Mouse (Mus musculus) lung, postnatal 0 days (tissue): ENCODE data around the gene Ankrd65. TPM values are rescaled to one million over a fixed set of nuclear protein-coding genes. Genes with fewer than 3 reads are reported as not detected.
A peak's percentile ranks its signal among the peaks of the same experiment; 100 is the strongest.

Experiments
- ATAC-seq: fragments of 200-750 bp; cut with Nextera tagmentation; 2 replicates; pipeline ENCODE4 v1.8.0; 2017; ENCODE audit warnings: moderate library complexity
- DNase-seq: peaks from one replicate; pipeline ENCODE4 v3.0.0-alpha.2; 2016; ENCODE audit warnings: low spot score
- H3K27ac ChIP-seq: fragments of 300-500 bp; sonication (generic); 2 replicates; pipeline ENCODE4 v1.5.1; 2014; ENCODE audit warnings: antibody characterized with exemption, mild to moderate bottlenecking, low read length, mixed read lengths
- H3K27me3 ChIP-seq: fragments of 300-500 bp; sonication (generic); replicated peaks from 2 replicates; pipeline ENCODE4 v1.6.1; 2014; ENCODE audit warnings: low read length, mixed read lengths; ENCODE audit not compliant: insufficient read depth
- H3K36me3 ChIP-seq: fragments of 300-500 bp; sonication (generic); 2 replicates; pipeline ENCODE4 v1.6.1; 2014; ENCODE audit warnings: low read length, mixed read lengths; ENCODE audit not compliant: insufficient read depth
- H3K4me1 ChIP-seq: fragments of 300-500 bp; sonication (generic); 2 replicates; pipeline ENCODE4 v1.6.1; 2014; ENCODE audit warnings: antibody characterized with exemption, low read depth, low read length, mixed read lengths; ENCODE audit not compliant: insufficient read depth
- H3K4me2 ChIP-seq: fragments of 300-500 bp; sonication (generic); replicated peaks from 2 replicates; pipeline ENCODE4 v1.6.1; 2014; ENCODE audit warnings: low read depth, mild to moderate bottlenecking, low read length, moderate library complexity, mixed read lengths
- H3K4me3 ChIP-seq: fragments of 300-500 bp; sonication (generic); 2 replicates; pipeline ENCODE4 v1.5.1; 2014; ENCODE audit warnings: low read depth, low read length
- H3K9ac ChIP-seq: fragments of 300-500 bp; sonication (generic); replicated peaks from 2 replicates; pipeline ENCODE4 v1.6.1; 2014; ENCODE audit warnings: low read depth, mild to moderate bottlenecking
- H3K9me3 ChIP-seq: fragments of 300-500 bp; sonication (generic); 2 replicates; pipeline ENCODE4 v1.6.1; 2016; ENCODE audit warnings: low read length, mixed read lengths
- CTCF ChIP-seq: IDR thresholded peaks from 2 replicates; pipeline ENCODE4 v1.5.1; 2016; ENCODE audit warnings: antibody characterized with exemption, mild to moderate bottlenecking
- EP300 ChIP-seq: IDR thresholded peaks from 2 replicates; pipeline ENCODE4 v1.6.1; 2016; ENCODE audit warnings: antibody characterized with exemption, mild to moderate bottlenecking, control low read depth
- WGBS: fragments of 180-500 bp; shearing (Covaris S2); extraction: QIAGEN DNeasy Blood & Tissue Kit; methylation state at CpG from one replicate; pipeline ENCODE4 v1.1.7; 2014; 5-methylcytosine and 5-hydroxymethylcytosine counted together
- polyA plus RNA-seq: library from polyadenylated mRNA; unstranded; fragments of >200 nt; fragmentation: Nextera tagmentation; extraction: Ambion mirVana; gene quantifications from 2 replicates; pipeline ENCODE4 v1.2.1, GENCODE M21; 2015

Ankrd65 gene
- polyA plus RNA-seq, 1 experiment from 2014 or later = 6.0 TPM

GRCm38 (mm10) chr4:155838187-155839153 lies 48.2 kb downstream of the Ankrd65 start:
- Histone ChIP-seq H3K36me3 (no peaks in the 10 kb centered on the region), H3K27ac (peak overlapping the region; percentile 92), H3K9ac (no peak overlapping the region), H3K4me3 (no peak overlapping the region), H3K9me3 (no peaks in the 10 kb centered on the region), H3K4me1 (peaks cover 5% of the 10 kb centered on the region; the same call in 1 of the 2 replicates), H3K27me3 (no peaks in the 10 kb centered on the region), H3K4me2 (peak overlapping the region; percentile 20; the same call in 1 of the 2 replicates)
- WGBS = 42% methylated on average over 8 of the region's 8 CpGs
- TF ChIP-seq CTCF (no peak), EP300 (no peak)
- peak; percentile 27 for ATAC-seq
- DNase-seq = peak; percentile 93

GRCm38 (mm10) chr4:155839483-155839910 lies 49.3 kb downstream of the Ankrd65 start, which contains the start of gene Mxra8:
TSS of gene Mxra8 (plus strand) at chr4:155839680.
- Histone ChIP-seq H3K4me2 (peak within 1 kb of the TSS; percentile 97), H3K27ac (peak within 1 kb of the TSS; percentile 92), H3K4me3 (peak within 1 kb of the TSS; percentile 51), H3K4me1 (peaks cover 5% of the 10 kb centered on the region; the same call in 1 of the 2 replicates), H3K9me3 (no peaks in the 10 kb centered on the region), H3K36me3 (no peaks in the 10 kb centered on the region), H3K27me3 (no peaks in the 10 kb centered on the region), H3K9ac (peak within 1 kb of the TSS; percentile 56)
- WGBS = 6% methylated on average over 16 of the region's 16 CpGs
- DNase-seq = peak; percentile 97
- TF ChIP-seq EP300 (peak; percentile 31; the same call in 1 of the 2 replicates), CTCF (no peak)
- peak; percentile 93 for ATAC-seq

DNA sequence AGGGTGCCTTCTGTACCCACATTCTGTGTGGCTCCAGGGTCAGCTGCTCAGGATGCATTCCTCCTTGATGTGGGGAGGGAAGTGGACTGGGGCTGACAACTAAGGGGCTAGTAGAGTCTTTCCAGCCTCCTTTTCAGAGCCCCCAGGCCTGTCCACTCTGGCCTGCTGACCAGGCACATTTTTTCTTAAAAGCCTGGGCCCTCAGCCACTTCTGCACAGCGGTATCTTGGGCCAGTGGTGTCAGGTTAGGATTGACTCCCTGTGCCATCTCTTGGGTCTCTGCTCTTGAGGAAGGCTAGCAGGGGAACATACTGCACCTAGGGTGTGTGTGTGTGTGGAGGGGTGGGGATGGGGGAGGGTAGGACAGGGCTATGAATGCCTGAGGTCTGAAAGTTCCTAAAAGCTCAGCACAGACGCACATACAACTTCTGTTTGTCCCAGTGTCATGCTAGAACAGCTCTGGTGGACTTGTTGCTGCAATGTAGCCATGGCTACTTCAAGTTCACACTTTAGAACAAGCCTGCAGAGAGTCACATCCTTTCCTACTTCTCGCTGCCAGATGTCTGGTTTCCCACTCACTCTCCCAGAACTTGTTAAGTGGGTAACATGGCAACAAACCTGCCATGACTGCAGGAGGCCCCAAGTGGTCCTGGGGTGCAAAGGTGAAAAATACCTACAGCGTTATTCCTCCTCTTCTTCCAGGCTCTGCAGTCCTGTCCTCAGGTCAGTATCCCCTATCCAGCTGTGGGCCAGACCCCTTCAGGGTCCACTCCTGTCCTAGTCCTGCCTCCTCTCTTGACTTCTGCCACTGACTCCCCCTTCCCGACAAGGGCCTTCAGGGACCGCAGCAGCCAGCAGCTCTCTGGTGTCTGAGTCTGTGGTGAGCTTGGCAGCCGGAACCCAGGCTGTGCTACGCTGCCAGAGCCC lies 50.1 kb downstream of the Ankrd65 start:
- Histone ChIP-seq H3K27ac (peak overlapping the region; percentile 90), H3K4me2 (peak overlapping the region; percentile 97), H3K9ac (peak overlapping the region; percentile 56), H3K27me3 (no peaks in the 10 kb centered on the region), H3K4me1 (peaks cover 5% of the 10 kb centered on the region; the same call in 1 of the 2 replicates), H3K36me3 (no peaks in the 10 kb centered on the region), H3K4me3 (peak overlapping the region; percentile 51), H3K9me3 (no peaks in the 10 kb centered on the region)
- TF ChIP-seq EP300 = no peak
- ATAC-seq (peak; percentile 0; the same call in 1 of the 2 replicates), DNase-seq (peak; percentile 58)
- 16% methylated on average over 8 of the region's 8 CpGs for WGBS

- Histone ChIP-seq H3K9me3 (no peaks in the 10 kb centered on the region), H3K4me3 (peak overlapping the region; percentile 51), H3K27ac (peak overlapping the region; percentile 90), H3K9ac (peak overlapping the region; percentile 56), H3K4me1 (peaks cover 5% of the 10 kb centered on the region; the same call in 1 of the 2 replicates), H3K36me3 (no peaks in the 10 kb centered on the region), H3K4me2 (peak overlapping the region; percentile 97), H3K27me3 (no peaks in the 10 kb centered on the region)
- DNase-seq (peak; percentile 91), ATAC-seq (peak; percentile 22)
- TF ChIP-seq EP300 = no peak
- peak; percentile 68 for TF ChIP-seq CTCF
- under 1% methylated on average over 31 of the region's 32 CpGs for WGBS
These were observed 50.8 kb downstream of the Ankrd65 start for GRCm38 (mm10) chr4:155841003-155841454.

- peaks cover 9% of the 10 kb centered on the region; the same call in 1 of the 2 replicates for H3K4me1 ChIP-seq
These were observed 51.5 kb downstream of the Ankrd65 start for GRCm38 (mm10) chr4:155841651-155842270.

More at GRCm38 (mm10) chr4:155841651-155842270, 51.5 kb downstream of the Ankrd65 start:
- H3K27ac ChIP-seq = no peak overlapping the region
- H3K4me2 ChIP-seq = peak overlapping the region; percentile 97
- no peak overlapping the region for H3K9ac ChIP-seq
- ATAC-seq = no peak
- no peaks in the 10 kb centered on the region for H3K27me3 ChIP-seq
- H3K9me3 ChIP-seq = no peaks in the 10 kb centered on the region
- 46% methylated on average over 38 of the region's 38 CpGs for WGBS
- peak overlapping the region; percentile 51; the same call in 1 of the 2 replicates for H3K4me3 ChIP-seq
- DNase-seq = no peak
- H3K36me3 ChIP-seq = no peaks in the 10 kb centered on the region
- TF ChIP-seq CTCF = no peak
- TF ChIP-seq EP300 = no peak
